Mouse (Mus musculus) liver, adult 2 months (tissue): ENCODE measurements at regions not wholly inside any gene's neighbourhood (a gene's known extent, or its start where the extent isn't known, plus 50 kb on each side); places are given as distances from the start of the nearest gene placed in this dataset.

ENCODE experiments used
- CTCF ChIP-seq: fragments of 200-500 bp; IDR thresholded peaks from 2 replicates; pipeline ENCODE4 v1.5.1; 2011; ENCODE audit warnings: low read depth, low read length, control low read depth
- POLR2A ChIP-seq: fragments of 200-500 bp; IDR thresholded peaks from 2 replicates; pipeline ENCODE4 v1.6.1; 2011; ENCODE audit warnings: low read length, control low read depth; ENCODE audit not compliant: insufficient read depth; ENCODE audit errors: extremely low read depth

- TF ChIP-seq CTCF: no peak
- TF ChIP-seq POLR2A: no peak
These were observed 245.4 kb downstream of the Ndfip2 start for GRCm38 (mm10) chr14:105503806-105504205.
